Mouse (Mus musculus): ENCODE data around the gene Atcay.
A peak's percentile ranks its signal among the peaks of the same experiment; 100 is the strongest.
"Not testable (repeated sequence)": the region's sequence is repeated elsewhere in the genome, so short reads cannot be mapped to it uniquely, and the experiment has no call there.

Atcay gene

GRCm38 (mm10) chr10:81177958-81178712 is 52.5 kb downstream of the Atcay start:
- DNase-seq: no peak

DNA sequence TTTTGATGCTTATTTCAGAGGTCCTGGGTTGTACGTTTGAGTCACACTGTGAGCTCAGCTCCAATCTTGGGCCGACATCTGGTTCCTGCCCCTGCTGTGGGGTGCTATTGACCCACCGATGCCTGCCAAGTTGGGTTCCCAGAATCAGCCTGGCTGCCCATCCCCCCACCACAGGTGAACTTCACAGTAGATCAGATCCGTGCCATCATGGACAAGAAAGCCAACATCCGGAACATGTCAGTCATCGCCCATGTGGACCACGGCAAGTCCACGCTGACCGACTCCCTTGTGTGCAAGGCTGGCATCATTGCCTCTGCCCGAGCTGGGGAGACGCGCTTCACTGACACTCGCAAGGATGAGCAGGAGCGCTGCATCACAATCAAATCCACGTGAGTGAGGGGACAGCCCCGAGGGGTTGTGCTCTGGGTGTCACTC is 53.1 kb downstream of the Atcay start:
- DNase-seq: no peak

GRCm38 (mm10) chr10:81176466-81177271 is 54.0 kb downstream of the Atcay start, which contains the start of gene Eef2:
TSS of gene Eef2 (plus strand) at chr10:81176631.
- DNase-seq: peak; percentile 98

DNA sequence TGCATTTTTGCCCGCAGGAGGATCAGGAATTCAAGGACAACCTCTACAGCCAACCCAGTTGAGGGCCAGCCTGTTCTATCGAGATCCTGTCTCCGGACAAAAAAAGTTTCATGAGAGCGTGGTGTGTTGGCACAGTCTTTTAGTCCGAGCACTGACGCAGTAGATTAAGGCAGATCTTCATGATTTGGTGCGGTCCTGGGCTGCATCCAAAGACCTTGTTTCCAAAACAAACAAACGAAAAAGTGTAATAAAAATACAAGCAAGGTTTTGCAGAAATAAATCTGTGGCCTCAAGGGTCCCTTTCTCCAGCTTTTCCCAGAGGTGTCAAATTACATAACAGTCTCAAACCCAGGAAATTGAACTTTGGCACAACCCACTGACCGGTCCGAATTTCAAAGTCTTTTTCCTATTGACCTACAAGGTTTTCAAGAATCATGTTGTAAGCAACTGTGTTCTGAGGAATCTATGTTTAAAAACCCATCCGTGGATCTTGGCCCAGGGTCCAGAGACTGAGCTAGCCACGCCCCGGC is 54.6 kb downstream of the Atcay start:
- no peak for DNase-seq

GRCm38 (mm10) chr10:81175345-81175701 is 55.3 kb downstream of the Atcay start:
- not testable (repeated sequence) for DNase-seq

DNA sequence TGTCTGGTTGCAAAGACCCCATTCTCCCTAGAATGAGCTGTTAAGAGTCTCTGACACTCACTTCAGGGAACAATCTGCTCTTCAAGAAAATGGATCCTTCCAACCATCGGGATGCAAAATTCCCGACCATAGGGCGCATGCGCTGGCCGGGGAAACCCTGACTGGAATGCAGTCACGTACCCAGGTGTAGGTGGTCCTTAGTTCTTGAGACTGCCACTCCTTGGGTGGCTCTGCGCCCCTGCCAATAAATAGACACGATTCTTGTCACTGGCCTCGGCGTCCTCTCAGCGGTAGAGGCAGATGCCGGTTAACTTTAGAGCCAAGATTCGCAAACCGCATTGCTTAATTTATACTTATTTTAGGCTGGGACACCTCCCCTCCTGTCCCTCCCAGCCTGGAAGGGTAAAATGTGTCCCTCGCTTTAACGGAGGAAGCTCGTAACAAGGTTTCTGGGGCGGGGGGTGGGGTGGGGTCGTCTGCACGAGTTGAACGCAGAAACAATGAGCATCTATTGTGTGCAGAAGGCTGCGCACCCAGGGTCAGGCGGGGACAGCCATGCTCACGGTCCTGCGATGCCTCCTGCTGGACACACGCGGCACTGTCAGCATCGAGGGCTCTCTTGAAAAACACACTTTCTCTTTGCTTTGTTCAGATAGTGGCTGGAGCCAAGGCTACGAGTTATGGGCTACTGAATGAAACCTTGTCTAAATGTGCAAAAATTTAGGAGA is 55.9 kb downstream of the Atcay start:
- DNase-seq: peak; percentile 86

GRCm38 (mm10) chr10:81173132-81173531 is 57.5 kb downstream of the Atcay start:
- peak; percentile 87 for DNase-seq

- not testable (repeated sequence) for DNase-seq
Observed at GRCm38 (mm10) chr10:81169411-81169900, 61.2 kb downstream of the Atcay start.

DNA sequence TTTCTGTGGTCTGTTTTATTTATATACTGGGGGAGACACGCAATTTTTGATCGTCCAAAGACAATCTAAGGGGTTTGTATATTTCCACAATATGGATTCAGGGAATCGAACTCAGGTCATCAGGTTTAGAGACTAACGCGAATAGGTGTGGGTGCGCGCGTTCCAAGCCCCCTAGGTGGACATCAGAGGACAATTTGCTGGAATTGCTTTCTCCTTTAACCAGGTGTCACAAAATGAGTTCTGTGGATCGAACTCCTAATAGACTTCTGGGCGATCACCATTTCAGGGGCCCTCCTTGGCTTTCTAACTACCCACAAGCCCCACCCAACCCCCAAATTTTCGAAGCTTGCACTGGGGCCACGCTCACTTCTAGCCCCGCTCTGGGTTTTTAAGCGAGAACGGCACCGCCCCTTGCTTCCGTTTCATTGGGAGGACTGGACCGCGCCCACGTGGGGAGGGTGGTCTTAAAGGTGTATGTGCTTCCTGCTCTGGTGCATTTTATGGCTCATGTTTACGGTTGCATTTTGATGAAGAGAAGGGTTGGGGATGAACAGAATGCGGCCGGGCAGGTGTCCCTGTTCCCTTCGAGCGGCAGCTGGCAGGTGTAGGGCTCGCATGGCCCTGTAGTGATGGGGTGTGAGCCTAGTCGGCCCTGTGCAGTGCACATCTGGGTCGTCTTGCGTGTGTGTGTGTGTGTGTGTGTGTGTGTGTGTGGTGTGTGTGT is 62.0 kb downstream of the Atcay start:
- peak; percentile 82 for DNase-seq

DNA sequence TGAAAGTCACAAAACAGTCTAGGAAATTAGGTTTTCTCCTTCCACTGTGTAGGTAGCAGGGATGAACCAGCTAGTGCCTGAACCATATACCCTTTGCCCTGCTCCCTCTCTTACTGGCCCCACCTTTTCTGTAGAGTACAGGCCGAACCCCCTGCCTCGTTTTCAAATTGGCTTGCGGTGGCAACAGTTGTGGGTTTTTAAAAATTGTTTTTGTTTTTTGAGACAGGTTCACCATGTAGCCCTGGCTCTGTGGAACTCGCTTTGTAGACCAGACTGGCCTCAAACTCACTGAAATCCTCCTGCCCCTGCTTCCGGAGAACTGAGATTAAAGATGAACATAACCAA is 62.6 kb downstream of the Atcay start:
- DNase-seq: no peak

DNA sequence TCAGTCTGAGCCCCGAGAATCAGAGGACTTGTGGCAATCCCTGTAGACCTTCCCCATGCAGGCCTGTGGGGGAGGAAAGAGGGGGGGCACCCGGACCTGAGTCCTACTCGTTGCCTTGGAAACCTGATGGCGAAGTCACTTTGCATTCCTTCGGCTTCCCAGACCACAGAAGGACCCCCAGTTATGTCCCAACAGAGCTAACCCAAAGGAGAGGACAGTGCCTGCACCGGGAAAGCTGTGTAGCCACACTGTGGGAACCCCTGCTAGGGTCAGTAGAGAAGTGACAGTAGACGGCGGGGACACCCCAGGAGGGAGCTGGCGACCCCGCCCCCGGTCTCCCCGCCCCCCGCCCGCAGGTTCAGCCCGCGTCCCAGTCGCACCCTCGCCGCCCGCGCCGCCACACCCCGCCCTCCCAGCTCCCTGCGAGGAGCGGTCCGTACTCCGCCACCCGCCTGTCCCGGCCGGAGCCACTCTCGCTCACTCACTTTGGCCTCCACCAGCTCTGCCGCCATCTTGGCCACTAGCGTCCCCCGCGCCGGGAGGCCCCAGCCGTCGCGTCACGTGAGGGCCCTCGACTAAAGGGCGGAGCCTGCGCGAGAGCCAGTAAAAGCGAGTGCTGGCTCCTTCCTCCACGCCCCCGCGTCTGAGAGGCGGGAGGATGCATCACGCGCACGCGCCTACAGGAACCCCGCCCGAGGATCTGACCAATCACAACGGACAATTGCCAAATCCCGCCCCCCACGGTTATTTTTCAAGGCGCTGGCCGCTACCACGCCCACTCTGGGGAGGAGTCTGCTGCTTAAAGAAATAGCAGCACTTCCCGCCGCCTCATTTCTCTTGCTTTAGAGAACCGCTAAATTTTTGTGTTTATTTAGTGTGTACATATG is 63.2 kb downstream of the Atcay start, which contains the start of gene Pias4:
Pias4 (minus strand) TSS at position 724 of the 887 bp plus-strand sequence.
- peak; percentile 100 for DNase-seq

DNA sequence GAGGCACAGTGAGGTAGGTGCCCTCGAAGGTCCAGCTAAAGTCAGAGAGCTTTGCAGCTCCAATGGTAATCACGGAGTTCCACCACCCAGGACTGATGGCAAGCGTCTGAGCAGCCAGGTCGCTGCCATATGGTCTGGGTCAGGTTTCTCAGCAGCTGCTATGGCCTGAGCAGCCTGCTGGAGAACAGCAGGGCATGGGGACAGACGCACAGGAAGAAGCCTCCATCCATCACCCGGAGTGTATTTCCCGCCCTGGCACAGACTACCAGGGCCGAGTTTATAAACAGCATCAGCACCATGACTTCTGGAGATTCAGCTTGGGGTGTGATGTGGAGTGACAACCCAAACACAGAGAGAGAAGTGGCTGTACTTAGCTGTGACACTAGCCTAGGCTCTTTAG is 65.5 kb downstream of the Atcay start:
- DNase-seq: no peak

DNA sequence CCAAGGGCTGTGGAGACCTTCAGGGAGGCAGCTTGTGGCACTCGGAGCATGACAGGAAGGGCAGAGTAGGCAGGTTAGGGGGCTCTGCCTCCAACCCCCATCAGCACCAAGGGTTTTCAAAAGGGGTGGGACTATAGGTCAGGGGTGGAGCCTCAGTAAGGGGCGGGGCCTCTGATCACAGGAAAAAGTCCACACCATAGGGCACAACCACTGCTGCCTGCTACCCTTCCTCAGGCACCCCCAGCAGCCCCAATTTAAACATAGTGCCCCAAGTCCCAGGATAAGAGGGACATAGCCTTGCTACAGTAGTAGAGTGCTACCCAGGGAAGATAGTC is 68.3 kb downstream of the Atcay start:
- DNase-seq: no peak

DNA sequence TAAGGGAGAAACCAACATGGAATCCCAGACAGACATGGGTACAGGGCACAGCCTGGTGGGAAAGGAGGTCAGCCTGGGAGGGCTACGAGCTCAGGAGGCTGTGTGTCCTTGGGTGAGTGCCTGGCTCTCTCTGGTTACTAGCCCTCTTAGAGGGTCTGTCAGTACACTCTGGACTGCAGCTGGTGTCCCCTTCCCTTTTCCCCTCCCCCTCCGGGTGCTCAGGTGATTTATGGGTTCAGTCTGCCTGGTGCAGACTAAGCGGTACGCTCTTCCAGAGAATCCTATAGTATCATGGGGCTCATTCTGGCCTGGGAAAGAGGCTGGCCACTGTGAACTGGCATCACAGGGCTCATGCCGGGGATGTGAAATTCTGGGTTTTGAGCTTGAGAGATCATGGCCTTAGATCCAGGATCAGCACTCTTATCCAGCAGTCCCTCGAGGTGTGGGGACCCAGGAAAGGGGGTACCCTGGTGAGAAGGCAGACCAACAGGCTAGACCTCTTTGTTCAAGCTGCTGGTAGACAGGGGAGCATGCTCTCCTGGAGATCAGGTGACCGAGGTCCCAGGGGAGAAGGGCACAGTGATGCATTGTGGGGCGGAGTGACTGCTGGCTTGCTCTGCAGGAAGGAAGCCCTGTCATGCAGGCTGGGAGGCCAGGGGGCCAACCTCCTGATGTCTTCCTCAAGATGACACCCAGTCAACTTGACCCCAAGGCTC is 68.9 kb downstream of the Atcay start:
- DNase-seq: no peak

DNA sequence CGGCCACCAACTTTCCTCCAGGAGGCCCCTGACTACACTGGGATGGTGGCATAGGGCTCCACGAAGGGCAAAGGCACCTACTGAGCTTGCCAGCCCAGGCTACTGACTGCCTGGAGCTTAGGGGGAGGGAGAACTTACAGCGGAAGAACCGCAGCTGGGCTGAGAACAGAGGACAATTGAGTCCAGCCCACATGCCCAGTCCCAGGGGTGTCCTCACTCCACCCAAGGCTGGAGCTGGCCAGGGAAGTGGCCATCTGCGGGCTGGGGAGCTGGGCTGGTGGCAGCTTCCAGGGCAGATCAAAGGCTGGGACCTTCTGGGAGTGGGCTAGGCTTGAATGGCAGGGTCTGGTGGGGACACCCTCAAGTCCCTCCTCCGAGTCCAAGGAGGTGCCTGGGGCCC is 75.9 kb downstream of the Atcay start:
- DNase-seq: no peak

Data from right cerebral cortex, adult 18-20 months (tissue).